Mouse (Mus musculus) thymus, postnatal 0 days (tissue): ENCODE measurements around the gene Pycr1. TPM values are rescaled to one million over a fixed set of nuclear protein-coding genes. Genes with fewer than 3 reads are reported as not detected.

Source experiments
- DNase-seq: peaks from one replicate; pipeline ENCODE4 v3.0.0-alpha.2; 2015; ENCODE audit warnings: low spot score
- polyA plus RNA-seq: library from polyadenylated mRNA; unstranded; fragments of >200 nt; fragmentation: Nextera tagmentation; extraction: Ambion mirVana; gene quantifications from 2 replicates; pipeline ENCODE4 v1.2.1, GENCODE M21; 2015

Pycr1 gene
- polyA plus RNA-seq, 1 experiment from 2014 or later = 1.7 TPM

DNA sequence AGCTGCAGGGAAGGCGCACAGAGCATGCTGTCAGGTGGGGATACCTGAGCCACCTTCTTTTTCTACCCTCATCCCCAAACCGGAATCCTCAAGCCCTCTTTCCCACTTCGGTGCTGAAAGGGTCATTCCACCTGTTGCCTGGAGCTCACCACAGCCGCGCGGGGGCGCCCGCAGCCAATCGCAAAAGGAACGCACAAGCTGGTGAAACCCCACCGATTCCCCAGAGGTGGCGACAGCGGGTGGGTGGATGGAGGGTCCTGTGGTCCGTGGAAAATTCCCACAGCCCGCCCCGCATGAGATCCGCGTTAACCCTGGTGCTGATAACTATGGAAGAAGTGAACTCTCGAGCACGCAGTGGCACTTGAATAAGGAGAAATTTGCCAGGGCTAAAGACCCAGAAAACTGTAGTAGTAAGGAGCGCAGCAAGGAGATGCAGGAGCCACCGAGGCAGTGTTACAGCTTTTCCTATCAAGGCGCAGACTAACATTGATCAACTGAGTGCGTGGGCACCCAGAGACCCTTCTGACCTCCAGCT is 15.4 kb upstream of the Pycr1 start:
- peak; percentile 81 for DNase-seq

DNA sequence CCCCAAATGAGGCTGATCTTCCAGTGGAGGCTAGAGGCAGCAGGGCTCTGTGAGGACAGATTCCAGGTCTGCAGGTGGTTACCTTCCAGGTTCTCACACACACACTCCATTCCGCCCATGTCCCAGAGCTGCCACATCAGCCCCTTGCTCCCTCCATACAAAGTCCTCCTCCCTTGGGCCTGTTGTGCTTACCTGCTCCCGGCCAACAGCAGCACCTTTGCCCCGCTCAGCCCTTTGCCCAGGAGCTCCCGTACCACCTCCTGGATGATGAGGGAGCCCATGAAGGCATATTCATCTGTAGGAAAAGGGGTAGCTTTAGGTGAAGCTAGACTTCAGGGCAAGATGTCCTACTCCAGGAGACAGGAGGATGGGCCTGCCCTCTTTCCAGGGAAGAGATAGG is 13.7 kb upstream of the Pycr1 start:
- DNase-seq = no peak

DNA sequence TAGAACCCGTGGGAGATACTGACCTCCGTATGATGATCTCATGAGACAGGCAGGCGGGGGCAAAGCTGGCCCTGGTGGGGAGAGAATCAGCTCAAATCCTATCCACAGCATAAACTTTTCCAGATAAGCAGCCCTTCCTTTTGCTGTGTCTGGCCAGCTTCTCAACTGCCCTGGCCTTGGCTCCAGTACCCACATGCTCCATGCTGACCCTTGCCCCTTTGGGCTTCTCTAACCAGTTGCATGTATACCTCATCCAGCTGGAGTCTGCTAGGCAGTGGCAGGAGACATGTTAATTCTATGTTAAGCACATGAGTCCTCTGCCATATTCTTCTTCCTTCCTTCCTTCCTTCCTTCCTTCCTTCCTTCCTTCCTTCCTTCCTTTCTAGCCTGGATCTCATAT is 11.2 kb upstream of the Pycr1 start:
- no peak for DNase-seq

DNA sequence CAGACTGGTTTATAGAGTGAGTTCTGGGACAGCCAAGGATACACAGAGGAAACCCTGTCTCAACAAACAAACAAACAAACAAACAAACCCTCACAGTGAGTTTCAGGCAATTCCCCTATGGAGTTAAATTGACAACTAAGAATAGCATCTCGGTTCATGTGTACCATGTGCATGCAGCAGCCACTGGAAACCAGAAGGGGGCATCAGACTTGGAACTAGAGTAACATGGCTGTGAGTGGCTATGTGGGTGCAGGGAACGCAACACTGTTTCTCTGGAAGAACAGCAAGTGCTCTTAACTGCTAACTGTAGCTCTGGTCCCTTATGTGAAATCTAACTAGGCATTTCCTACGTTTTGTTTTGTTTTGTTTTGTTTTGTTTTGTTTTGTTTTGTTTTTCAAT is 8.3 kb upstream of the Pycr1 start:
- DNase-seq = no peak

DNA sequence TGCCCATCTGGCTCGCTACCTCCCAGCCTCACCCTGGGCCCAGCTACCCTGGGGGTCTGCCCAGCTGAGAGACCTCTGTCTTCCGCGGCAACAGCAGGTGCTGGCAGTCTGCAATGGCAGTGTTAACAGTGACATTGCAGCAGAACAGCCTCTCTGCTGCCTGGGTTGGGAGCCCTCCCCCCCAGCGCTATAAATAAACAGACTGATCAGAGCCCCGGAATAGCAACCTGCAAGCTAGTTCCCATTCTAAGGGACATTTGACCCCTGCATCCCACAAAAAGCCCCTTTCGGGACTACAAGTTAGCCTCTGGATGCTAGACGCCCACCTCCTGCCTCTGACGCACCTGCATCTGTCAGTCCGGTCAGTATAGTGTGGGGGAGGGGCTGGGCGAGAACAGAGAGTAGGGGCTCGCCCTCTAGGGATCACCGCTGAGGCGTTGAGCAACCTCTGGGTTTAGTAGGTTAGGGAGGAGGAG is 4.5 kb upstream of the Pycr1 start, which contains the start of gene Myadml2:
Gene Myadml2, minus strand, starts transcription at position 158 of the 476 bp plus-strand sequence.
- DNase-seq = peak; percentile 66

DNA sequence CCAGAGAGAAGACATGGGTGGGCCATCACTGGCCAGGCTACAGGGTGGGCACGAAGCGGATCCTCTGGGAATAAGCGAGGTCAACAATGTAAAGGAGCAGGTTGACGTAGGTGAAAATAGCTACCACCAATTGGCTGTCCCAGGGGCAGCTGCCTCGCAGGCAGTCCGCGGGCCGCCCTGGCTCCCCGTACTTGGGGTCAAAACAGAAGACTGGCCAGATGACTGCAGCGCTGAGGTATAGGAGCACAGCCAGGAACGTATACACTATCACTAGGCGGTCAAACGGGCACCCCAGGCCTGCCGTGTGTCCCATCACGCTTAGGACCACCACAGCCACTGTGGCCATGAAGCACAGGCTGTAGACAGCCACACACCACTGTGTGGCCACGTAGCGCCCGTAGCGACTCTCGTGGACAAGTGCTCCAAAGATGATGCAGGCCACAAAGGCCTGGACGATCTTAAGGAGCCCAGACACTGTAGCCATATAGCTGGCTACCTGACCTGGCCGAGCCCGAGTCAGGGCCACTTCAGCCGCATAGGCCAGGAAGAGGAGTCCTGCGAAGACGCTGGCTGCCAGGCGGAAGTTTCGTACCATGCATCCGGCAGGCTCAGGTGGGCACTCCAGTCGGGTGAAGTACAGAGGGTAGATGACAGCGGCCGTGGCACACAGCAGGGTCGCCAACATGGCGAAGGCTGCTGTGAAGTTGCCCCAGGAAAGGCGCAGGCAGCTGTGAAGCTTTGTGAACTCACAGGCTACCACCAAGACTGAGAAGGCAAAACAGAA is 3.7 kb upstream of the Pycr1 start:
- no peak for DNase-seq

DNA sequence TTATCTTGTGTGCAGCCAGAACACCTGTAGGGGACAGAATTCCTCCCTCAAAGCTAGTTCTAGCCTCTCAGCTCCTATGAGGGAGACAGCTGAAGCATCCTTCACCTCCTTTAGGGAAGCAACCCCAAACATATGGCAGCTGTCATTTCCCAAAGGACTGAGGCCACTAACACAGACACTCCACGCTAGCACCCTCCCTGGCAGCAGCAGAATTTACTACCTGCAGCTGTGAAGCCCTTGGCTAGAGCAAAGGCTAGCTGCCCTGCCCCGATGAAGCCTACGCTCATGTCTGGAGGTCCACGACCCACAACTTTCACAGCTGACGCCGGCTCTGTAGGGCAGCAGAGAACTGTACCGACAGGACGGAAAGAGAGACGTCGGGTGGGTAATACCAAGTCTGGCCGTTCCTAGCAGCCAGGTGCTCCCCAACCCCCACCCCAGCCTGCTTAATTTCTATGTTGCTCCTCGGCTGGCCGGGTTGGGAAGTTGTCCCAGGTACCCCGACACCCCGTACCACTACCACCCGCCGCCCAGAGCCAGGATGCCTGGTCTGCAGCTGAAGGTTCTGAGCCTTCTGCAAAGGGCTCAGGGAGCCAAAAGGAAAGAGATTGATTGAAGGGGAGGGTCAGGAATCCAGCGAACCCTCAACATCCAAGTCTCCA is 499 bp downstream of the Pycr1 start:
- no peak for DNase-seq

DNA sequence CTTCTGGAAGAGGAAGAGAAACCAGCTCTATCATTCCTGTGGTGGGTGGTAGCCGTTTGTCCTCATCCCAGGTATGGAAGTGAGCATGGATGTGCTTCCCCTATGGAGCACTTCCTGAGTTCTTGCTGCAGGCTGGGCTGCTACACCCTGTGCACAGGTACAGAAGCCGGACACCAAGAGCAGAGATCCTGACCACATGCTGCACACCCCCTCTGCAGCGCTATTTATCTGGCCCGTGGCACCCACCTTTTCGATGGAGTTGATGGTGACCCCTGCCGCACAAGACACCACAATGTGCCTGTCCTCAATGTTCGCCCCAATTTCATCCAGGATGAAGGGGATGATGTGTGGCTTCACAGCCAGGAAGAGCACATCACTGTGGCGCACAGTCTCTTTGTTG is 1.7 kb downstream of the Pycr1 start:
- no peak for DNase-seq

DNA sequence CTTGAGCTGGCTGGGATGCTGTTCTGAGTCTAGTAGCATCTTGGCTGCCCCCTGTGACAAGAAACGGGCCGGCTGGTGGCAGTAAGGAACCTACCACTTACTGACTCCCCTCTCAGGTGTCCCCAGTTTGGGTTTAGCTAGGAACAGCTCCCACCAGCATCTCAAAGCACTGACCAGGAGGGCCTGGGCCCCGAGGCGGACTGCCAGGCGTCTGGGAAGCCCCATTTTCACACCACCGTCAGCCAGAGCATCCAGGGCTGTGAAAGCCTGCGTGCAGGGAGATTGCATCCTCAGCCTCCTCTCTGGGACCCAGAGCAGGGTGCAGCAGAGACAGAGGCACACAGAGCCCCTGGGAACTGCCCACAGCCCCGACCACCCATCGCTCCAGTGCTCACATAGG is 2.3 kb downstream of the Pycr1 start:
- no peak for DNase-seq

DNA sequence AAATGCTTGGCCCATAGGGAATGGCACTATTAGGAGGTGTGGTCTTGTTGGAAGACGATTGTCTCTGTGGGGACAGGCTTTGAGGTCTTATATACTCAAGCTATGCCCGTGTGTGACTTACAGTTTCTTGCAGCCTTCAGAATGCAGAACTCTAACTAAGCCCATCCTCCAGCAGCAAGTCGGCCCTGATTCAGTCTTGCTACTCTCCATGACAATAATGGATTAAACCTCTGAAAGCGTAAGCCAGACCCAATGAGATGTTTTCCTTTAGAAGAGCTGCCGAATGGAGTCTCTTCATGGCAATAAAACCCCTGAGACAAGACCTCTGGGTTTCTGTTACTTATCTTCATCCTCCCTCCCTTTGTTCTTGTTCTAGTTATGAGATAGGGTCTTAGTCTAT is 8.8 kb downstream of the Pycr1 start:
- DNase-seq = no peak

DNA sequence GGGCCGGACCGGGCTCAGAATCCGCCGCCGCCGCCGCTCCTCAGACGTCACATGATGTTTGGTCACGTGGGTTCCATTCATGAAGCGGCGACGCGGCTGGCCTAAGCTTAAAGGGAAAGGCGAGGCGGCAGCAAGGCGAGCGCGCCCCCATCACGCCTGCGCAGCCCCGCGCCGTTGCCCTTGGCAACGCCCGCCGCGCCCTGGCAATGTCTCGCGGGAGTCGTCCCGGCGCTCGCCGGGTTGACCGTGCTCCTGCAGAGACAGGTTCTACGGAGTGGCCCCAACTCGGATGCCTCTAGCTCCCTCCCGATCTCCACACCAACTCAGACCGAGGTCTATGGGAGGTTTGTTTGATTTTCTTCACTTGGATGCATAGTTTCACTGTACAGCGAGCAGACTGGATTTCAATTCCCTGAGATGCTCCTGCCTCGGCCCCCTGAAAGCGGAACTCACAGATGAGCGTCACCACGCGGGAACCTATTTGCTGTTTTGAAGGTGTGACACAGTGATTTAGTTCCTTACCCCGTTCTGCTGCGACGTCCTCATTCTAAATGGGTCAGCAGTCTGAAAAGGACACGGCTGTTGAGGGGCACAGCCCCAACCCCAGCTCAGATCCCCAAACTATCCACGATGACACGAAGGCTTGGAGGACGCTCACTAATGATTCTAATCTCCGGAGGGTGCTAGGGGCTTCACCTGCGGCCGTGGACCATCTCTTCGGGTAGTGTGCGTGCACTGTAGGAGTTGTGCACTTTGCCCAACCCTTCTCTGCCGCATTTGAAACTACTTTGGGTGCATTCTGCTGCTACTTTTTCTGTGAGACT is 9.8 kb downstream of the Pycr1 start, which contains the start of gene Mafg:
Gene Mafg, minus strand, starts transcription at position 81 of the 824 bp plus-strand sequence.
- peak; percentile 92 for DNase-seq

DNA sequence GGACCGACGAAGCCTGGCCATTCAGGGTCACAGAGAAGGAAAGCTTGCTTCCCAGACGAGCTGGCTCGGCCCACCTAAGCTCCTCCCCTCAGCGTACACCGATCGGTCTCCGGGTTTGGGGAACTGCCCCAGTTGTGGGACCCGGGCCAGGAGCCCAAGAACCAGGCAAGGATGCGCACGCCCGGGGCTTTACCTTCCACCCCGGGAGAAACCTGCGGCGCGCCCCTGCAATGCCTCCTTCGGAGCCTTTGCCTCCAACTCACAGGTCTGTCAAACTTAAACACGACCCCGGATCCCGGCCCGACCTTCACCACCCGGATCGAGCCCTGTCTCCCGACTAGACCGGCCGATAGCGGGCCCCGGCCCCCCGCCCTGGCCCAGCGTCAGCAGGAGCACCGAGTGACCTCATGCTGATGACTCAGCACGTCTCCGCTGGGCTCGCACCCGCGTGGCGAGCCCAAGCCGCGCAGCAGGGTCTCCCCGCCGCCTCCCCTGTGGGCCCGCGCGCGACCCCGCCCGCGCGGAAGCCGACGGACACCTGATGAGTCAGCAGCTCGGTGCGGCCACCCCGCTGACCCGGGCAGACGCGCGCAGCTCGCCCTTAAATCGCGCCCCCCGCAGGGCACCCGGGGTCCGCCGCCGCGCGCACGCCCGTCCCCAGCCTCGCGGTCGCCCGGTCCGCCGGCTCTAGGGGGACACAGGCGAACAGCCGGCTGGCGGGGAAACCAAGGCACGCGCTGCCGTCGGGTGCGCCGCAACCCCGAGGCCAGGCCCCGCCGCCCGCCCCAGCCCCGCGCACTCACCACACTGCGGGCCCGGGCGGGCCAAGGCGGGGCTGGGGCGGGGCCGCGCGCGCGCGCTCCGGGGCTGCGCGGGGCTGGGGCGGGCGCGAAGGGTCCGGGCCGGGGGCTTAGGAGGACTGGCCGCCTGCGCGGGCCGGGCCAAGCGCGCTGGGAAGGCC is 10.7 kb downstream of the Pycr1 start:
- peak; percentile 61 for DNase-seq

DNA sequence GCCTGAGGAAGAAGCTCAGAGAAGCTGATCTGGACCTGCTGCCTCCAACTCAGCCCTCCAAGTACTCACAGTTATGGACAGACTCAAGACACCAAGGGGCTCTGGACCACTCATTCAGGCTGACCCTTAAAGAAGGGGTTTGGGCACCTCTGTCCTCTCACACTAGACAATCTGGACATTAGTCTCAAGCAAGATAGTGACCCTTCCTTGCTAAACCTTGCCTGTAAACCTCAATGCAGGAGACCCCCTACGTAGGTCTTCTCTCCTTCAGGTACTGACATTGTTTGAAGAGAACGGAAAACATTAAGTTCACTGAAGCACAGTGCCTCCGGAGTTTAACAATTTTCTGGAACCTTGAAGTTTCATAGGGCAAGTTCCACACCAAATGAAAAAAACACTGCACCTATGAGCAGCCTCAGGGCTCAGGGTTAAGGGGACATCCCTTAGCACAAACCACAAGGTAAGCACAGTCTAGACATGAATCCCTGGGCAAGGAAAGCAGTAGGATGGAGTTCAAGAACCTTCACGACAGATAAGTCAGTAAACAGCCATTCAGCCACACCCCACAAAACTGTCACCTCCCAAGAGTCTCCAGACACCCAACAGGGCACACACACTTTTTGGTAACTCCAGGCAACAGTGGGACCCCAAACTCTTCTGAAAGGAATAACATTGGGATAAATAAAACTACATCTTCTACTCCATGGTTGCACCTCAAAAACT is 11.7 kb downstream of the Pycr1 start:
- no peak for DNase-seq

DNA sequence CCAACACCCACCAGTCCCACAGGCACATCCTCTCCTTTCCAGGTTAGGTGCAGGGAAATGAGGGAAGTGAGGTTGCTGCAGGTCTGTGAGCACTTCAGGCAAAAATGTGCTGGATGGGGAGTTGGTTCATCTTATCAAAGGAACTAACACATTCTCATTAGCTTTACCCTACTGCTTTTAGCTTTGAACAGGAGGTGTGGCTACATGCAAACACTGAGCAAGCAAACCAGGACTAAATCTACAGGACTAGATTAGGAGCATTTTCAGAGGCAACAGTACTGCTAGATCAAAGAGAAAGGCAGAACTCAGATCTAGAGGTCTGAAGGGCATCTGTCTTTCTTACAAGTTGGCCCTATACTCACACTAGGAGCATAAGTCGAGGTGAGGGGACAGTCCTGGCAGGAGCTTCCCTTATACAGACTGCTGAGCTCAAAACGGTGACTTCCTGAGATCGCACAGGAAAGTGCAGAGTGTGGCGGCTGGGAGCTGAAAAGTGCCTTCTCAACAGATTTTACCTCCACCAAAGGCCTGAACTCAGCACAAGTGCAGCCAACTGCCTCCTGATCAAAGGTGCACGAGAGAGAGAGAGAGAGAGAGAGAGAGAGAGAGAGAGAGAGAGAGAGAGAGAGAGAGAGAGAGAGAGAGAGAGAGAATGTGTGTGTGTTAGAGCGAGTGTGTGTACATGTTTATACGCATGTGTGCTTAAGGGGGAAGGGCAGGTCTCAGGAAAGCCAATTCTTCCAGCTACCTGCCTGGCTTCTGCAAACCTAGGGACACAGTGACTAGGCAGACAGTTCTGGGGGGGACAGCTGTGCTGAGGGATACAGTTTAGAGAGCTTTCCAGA is 12.5 kb downstream of the Pycr1 start:
- peak; percentile 61 for DNase-seq

DNA sequence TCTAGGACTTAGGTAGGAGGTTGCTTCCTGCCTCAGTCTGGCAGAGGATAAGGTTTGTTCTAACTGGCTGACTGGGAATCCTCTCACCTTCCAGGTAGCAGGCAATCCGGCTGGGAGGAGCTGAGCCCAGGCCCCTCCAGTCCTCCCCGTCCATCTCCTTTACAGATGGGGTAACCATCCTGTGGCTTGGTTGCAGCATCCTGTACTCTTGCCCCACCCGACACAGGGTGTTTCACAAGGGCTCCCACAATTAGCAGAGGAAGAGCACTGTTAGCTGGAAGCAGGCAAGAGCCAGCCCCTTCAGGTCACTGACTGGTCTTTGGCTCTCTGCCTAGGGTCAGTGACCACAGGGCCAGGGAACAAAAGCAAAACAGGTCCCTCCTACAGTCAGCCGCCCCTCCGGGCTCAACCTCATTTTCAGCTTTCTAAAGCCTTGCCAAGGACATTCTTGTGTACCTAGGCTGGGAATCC is 13.1 kb downstream of the Pycr1 start:
- peak; percentile 23 for DNase-seq

DNA sequence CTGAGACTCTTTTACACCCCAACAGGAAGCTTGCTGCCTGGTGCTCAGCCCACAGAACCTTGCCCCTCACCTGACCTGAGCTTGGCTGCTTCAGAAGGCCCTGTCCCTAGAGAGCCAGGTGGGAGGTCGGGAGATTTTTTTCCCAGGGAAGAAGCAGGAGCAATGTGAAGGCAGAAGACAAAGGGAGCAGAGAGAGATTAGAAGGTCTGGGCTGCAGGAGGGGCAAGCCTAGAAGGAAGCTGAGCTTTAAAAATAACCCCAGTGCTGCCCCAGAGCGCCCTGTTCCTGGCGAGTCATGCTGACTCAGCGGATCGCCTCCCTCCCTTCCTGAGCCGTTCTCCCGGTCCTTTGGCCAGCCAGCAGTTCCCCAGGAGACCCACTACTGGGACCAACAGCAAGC is 13.7 kb downstream of the Pycr1 start:
- peak; percentile 40 for DNase-seq

DNA sequence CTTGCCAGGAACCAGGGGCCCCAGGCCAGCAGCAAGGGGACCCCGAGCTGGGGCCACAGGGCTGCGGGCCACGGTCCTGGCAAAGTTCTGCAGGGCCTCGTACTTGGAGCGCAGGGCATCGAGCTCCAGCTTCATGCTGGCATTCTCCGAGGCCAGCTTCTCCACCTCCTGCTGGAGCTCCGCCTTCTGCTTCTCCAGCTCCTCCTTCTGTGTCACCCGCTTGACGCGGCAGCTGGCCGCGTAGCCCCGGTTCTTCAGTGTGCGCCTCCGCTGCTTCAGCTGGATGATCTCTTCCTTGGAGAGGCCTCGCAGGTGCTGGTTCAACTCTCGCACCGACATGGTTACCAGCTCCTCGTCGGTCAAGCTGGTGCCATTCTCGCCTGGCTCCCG is 14.2 kb downstream of the Pycr1 start:
- DNase-seq = peak; percentile 79

DNA sequence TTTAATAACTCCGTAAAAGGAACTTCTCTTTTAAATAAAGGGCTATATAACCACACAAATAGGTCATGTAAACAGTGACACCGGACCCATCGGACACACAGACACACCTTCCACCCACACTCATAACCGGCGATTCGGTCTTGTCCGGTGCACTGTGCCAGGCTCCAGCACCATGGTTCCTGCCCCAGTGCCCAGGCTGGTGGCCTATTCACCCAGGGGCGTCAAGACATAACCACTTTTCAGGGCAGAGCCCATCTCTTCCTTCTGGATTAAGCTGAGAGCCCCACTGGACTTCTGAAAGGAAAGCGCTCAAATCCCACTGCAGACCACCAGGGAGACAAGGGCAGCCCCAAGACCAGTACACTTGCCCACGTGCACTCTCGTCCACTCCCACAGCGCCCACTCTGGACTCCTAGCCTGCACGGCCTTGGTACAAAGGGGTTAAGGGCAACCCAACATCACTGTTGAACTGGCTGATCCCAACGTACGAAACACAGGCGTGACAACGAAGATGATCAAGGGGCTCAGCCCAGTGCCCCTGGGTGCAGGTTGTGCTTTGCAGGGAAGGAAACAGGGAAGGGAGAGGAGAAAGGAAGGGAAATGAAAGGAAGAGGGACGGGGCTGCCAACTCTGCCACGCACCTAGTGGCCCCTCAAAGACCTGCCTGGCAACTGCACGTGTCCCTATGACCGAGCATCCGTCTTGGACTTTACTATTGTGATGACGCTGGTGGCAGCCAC is 14.8 kb downstream of the Pycr1 start:
- DNase-seq = no peak
